Mouse (Mus musculus) lung, embryonic 14.5 days (tissue): ENCODE data around the gene Setd5. TPM values are rescaled to one million over a fixed set of nuclear protein-coding genes. Genes with fewer than 3 reads are reported as not detected.

Experiments used
- ATAC-seq: fragments of 200-750 bp; cut with Nextera tagmentation; 2 replicates; pipeline ENCODE4 v1.8.0; 2017; ENCODE audit warnings: mild to moderate bottlenecking, moderate TSS enrichment, moderate library complexity; ENCODE audit not compliant: insufficient read depth
- DNase-seq: peaks from one replicate; pipeline ENCODE4 v3.0.0-alpha.2; 2015
- H3K27ac ChIP-seq: fragments of 300-500 bp; sonication (generic); 2 replicates; pipeline ENCODE4 v1.5.1; 2014; ENCODE audit warnings: low read depth, mild to moderate bottlenecking, moderate library complexity
- H3K27me3 ChIP-seq: fragments of 300-500 bp; sonication (generic); 2 replicates; pipeline ENCODE4 v1.6.1; 2014; ENCODE audit warnings: low read length, control low read depth; ENCODE audit not compliant: insufficient read depth
- H3K36me3 ChIP-seq: fragments of 300-500 bp; sonication (generic); 2 replicates; pipeline ENCODE4 v1.6.1; 2014; ENCODE audit warnings: control low read depth; ENCODE audit not compliant: insufficient read depth
- H3K4me1 ChIP-seq: fragments of 300-500 bp; sonication (generic); 2 replicates; pipeline ENCODE4 v1.6.1; 2014; ENCODE audit warnings: antibody characterized with exemption, control low read depth; ENCODE audit not compliant: insufficient read depth
- H3K4me2 ChIP-seq: fragments of 300-500 bp; sonication (generic); 2 replicates; pipeline ENCODE4 v1.6.1; 2014; ENCODE audit warnings: mild to moderate bottlenecking
- H3K4me3 ChIP-seq: fragments of 300-500 bp; sonication (generic); 2 replicates; pipeline ENCODE4 v1.5.1; 2014; ENCODE audit warnings: low read depth, low read length
- H3K9ac ChIP-seq: fragments of 300-500 bp; sonication (generic); 2 replicates; pipeline ENCODE4 v1.6.1; 2014
- H3K9me3 ChIP-seq: fragments of 300-500 bp; sonication (generic); 2 replicates; pipeline ENCODE4 v1.6.1; 2016; ENCODE audit warnings: low read depth, low read length, control low read depth
- CTCF ChIP-seq: IDR thresholded peaks from 2 replicates; pipeline ENCODE4 v1.5.1; 2016; ENCODE audit warnings: antibody characterized with exemption, low read depth
- WGBS: fragments of 180-500 bp; shearing (Covaris S2); extraction: QIAGEN DNeasy Blood & Tissue Kit; methylation state at CpG from one replicate; pipeline ENCODE4 v1.1.7; 2014; 5-methylcytosine and 5-hydroxymethylcytosine counted together
- polyA plus RNA-seq: library from polyadenylated mRNA; unstranded; fragments of >200 nt; fragmentation: Nextera tagmentation; extraction: Ambion mirVana; gene quantifications from 2 replicates; pipeline ENCODE4 v1.2.1, GENCODE M21; 2014

Gene Setd5
- polyA plus RNA-seq, 1 experiment from 2014 or later = 96.9 TPM

DNA sequence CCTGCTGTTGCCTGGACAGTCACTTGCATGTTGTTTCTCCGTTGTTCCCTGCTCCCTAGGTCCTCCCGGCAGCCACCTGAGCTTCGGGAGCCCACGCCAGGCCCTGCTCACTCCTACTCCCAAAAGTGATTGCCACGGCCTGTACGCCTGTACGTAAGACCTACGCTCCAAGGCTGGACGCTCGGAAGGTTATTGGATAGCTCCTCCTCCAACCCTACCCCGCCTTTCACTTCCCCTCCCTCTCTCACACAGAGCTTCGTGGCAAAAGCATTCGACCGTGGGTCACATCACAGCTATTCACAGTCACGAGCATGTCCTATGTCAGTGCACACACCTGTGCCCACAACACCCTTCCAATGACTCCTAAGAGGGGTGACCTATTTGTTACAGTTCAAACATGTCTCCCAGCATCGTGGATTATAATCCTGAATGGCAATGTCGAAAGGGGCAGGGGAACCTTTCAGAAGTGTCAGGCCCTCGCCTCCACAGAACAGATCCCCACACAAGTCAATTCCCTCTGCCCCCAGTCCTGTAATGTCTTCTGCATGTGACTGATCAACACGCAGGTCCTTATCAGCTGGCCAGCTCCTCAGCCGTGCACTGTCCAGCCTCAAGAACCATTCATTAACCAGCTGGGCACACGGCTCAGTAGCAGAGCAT lies 107.8 kb downstream of the Setd5 start:
- TF ChIP-seq CTCF = no peak
- no peaks in the 10 kb centered on the region for H3K36me3 ChIP-seq
- 67% methylated on average over 21 of the region's 21 CpGs for WGBS

GRCm38 (mm10) chr6:113193765-113194460 lies 116.7 kb downstream of the Setd5 start:
- WGBS = 3% methylated on average over 46 of the region's 46 CpGs
- DNase-seq (peak; percentile 80), ATAC-seq (0 out of 2 replicates have a peak, but pooled peaks have one; percentile 38)
- TF ChIP-seq CTCF = no peak
- Histone ChIP-seq H3K4me1 (no peaks in the 10 kb centered on the region), H3K9me3 (no peaks in the 10 kb centered on the region), H3K9ac (no peak overlapping the region), H3K27ac (no peak overlapping the region), H3K4me2 (peak overlapping the region; percentile 71), H3K36me3 (no peaks in the 10 kb centered on the region), H3K4me3 (peak overlapping the region; percentile 11; the same call in 1 of the 2 replicates), H3K27me3 (peaks cover 34% of the 10 kb centered on the region)

More for the DNA sequence above, 107.8 kb downstream of the Setd5 start:
- H3K27me3 ChIP-seq = no peaks in the 10 kb centered on the region
- H3K4me2 ChIP-seq = no peak overlapping the region
- ATAC-seq (no peak), DNase-seq (no peak)
- no peak overlapping the region for H3K9ac ChIP-seq
- no peak overlapping the region for H3K27ac ChIP-seq
- no peaks in the 10 kb centered on the region for H3K4me1 ChIP-seq
- no peaks in the 10 kb centered on the region for H3K9me3 ChIP-seq
- H3K4me3 ChIP-seq = no peak overlapping the region

- Histone ChIP-seq H3K27me3 (peaks cover 34% of the 10 kb centered on the region), H3K27ac (no peak overlapping the region), H3K9ac (no peak overlapping the region), H3K4me2 (peak overlapping the region; percentile 71), H3K9me3 (no peaks in the 10 kb centered on the region), H3K4me1 (no peaks in the 10 kb centered on the region), H3K4me3 (peak overlapping the region; percentile 44), H3K36me3 (no peaks in the 10 kb centered on the region)
- TF ChIP-seq CTCF = no peak
- 5% methylated on average over 5 of the region's 5 CpGs for WGBS
- DNase-seq (no peak), ATAC-seq (0 out of 2 replicates have a peak, but pooled peaks have one; percentile 6)
These were observed 117.3 kb downstream of the Setd5 start for GRCm38 (mm10) chr6:113194517-113194840.

DNA sequence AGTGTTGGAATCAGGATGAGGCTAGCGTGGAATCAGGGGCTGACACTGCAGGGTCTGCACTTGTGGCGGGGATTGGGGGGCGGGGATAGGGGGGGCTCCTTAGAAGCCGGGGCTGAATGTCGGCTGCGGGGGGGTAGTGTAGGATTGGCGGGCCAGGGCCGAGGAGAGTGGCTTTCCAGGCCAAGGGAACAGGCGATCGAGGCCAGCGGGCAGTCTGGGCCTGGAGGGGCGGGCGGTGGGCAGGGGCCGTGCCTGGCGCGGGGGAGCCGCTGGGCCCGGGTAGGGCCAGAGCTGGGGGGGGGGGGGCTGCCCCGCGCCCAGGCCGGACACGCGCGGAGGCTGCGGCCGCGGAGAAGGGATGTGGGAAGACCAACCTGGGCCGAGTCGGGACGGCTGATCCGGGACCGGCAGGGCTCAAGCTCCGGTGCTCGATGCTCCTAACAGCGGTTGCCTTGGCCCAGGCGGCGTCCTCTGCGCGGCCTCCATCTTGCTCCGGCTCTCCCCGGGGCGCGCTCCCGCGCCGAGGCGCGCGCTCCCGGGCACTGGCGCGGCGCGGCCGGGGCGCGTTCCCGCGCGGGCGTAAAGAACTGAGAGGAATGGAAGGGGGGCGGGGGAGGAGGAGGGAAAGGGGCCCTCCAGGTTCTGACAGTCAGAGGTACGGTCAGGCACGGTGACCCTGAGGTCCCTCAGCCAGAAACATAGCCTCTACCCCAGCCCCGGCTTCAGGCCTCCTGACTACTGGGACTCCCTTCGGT lies 117.9 kb downstream of the Setd5 start, which contains the start of gene Lhfpl4:
TSS of gene Lhfpl4 (minus strand) at position 544 of the 755 bp plus-strand sequence.
- no peak for TF ChIP-seq CTCF
- DNase-seq = peak; percentile 30
- H3K27ac ChIP-seq = no peak within 1 kb of the TSS
- peak within 1 kb of the TSS; percentile 71 for H3K4me2 ChIP-seq
- WGBS = under 1% methylated on average over 60 of the region's 66 CpGs
- peak within 1 kb of the TSS; percentile 32; the same call in 1 of the 2 replicates for H3K9ac ChIP-seq
- H3K9me3 ChIP-seq = no peaks in the 10 kb centered on the region
- peak; percentile 49 for ATAC-seq
- H3K36me3 ChIP-seq = no peaks in the 10 kb centered on the region
- H3K4me1 ChIP-seq = no peaks in the 10 kb centered on the region
- H3K4me3 ChIP-seq = peak within 1 kb of the TSS; percentile 44
- peaks cover 34% of the 10 kb centered on the region for H3K27me3 ChIP-seq

GRCm38 (mm10) chr6:113195596-113195992 lies 118.4 kb downstream of the Setd5 start:
- Histone ChIP-seq H3K9me3 (no peaks in the 10 kb centered on the region), H3K36me3 (no peaks in the 10 kb centered on the region), H3K27ac (no peak overlapping the region), H3K4me2 (peak overlapping the region; percentile 71), H3K4me3 (peak overlapping the region; percentile 44), H3K4me1 (no peaks in the 10 kb centered on the region), H3K9ac (no peak overlapping the region), H3K27me3 (peaks cover 34% of the 10 kb centered on the region)
- no peak for ATAC-seq
- WGBS = 14% methylated on average over 9 of the region's 9 CpGs
- no peak for DNase-seq
- TF ChIP-seq CTCF = no peak

Other genes starting within 250 kb of the Setd5 start
- gene Srgap3, start 130.1 kb upstream of the Setd5 start, polyA plus RNA-seq = 5.0 and 5.5 TPM in 2 replicates
- 41.6 and 46.3 TPM in 2 replicates for gene Thumpd3, start 31.1 kb upstream of the Setd5 start, polyA plus RNA-seq
- 0.61 and 0.80 TPM in 2 replicates for gene Lhfpl4, start 118.0 kb downstream of the Setd5 start, polyA plus RNA-seq
- 41.1 and 47.0 TPM in 2 replicates for gene Mtmr14, start 160.5 kb downstream of the Setd5 start, polyA plus RNA-seq
- not detected in 2 replicates for gene Cpne9, start 204.9 kb downstream of the Setd5 start, polyA plus RNA-seq
- 24.6 and 26.4 TPM in 2 replicates for gene Brpf1, start 229.8 kb downstream of the Setd5 start, polyA plus RNA-seq
- 16.9 and 17.7 TPM in 2 replicates for gene Ogg1, start 249.6 kb downstream of the Setd5 start, polyA plus RNA-seq